Mouse (Mus musculus): ENCODE data around the gene Pklr. TPM values are rescaled to one million over a fixed set of nuclear protein-coding genes. Genes with fewer than 3 reads are reported as not detected.

Pklr gene
- polyA plus RNA-seq (2012; rRNA removed), result 181 and 448 TPM in 2 replicates

- 37% methylated on average over 3 of the region's 3 CpGs for WGBS
Observed at GRCm38 (mm10) chr3:89135958-89136357, at the start of gene Pklr. Pklr (plus strand) TSS chr3:89136142.

DNA sequence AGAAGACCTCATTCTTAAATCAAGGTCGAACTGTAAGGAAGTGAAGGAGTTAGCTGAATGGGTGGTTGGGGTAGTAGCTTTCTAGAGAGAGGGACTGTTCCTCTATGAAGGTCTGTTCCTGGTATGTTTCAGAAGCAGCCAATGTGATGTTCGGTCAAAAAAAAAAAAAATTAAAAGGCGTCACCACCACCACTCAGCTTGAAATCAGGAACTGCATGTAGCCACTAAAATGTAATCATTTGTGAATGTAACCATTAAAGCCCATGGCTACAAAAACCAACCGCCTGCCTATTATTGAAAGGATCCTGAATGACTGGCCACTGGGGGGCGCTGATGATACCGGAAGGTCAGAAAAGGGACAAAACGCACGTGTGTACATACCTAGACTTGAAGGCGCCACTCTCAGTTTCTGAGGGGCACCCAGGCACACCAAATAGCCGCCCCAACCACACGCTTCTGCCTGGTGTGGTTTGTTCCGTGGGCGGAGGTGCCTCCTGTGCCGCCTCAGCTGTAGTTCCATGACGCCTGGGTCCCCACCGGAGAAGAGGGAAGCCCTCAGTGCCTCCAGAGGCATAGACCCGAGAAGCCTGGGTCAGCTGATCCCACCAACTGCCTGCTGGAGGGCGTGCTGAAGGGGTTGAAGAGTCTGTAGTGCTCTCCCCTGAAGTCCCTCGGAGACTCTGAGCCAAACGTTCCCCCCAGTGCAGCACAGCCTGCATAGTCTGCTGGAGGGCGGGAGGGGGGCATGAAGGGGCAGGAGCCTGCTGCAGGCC lies 48.4 kb upstream of the Pklr start:
- peak; percentile 58 for DNase-seq (ENCODE audit: low read depth, low spot score)
- WGBS, result 31% methylated on average over 21 of the region's 21 CpGs

More at GRCm38 (mm10) chr3:89135958-89136357, at the start of gene Pklr:
- DNase-seq (ENCODE audit: low read depth, low spot score), result no peak

DNA sequence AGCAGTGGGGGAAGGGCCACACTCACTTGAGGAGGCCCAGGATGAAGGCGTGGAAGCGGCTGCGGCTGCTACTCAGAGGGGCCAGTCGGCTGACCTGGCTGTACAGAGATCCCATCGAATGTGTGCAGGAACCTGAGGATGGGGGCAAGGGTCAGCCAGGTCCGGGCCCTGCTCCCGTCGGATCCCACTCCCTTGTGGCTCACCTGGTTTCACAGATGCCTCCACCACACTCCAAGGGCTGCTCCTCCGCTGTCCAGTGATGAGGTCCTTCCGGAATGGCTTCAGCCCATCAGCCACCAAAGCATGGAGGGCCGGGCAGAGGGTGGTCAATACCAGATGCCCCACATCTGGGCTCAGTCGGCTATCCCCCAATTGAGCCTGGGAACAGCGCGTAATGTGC lies 47.0 kb upstream of the Pklr start:
- 42% methylated on average over 14 of the region's 14 CpGs for WGBS
- DNase-seq (ENCODE audit: low read depth, low spot score), result no peak

DNA sequence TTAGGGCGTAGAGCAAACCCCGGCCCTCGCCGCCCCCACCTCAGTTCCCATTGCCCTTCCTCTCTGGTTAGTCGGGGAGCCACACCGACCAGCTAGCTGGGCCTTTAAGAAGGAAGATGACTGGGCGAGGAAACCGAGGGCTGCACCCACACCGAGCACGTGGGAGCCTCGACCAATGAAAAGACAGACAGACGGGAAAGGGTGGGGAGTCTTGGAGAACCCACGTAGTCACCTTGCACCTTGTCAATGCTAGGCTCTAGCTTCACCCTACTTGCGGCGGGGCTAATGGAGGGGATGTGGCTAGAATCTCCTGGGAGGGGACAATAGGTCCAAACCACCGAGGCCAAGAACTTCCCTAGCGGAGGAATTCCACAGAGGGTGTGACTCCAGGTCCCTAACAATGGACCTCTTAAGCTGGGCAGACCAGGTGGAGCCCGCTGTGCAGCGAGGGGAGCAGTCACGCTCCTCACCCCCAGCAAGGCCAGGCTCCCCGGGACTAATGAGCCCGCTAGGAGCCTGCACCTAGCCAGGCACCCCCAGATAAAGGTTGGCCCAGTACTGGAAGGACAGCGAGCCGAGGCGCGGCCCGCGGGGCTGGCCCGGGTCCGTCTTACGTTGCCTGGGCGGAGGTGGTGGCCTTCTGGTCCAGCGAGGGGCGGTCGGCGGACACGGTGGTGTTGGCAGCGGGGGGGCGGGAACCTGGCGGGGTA lies 45.9 kb upstream of the Pklr start:
- peak; percentile 93 for DNase-seq (ENCODE audit: low read depth, low spot score)
- WGBS, result 2% methylated on average over 40 of the region's 40 CpGs

GRCm38 (mm10) chr3:89090694-89091655 lies 45.0 kb upstream of the Pklr start:
- under 1% methylated on average over 74 of the region's 74 CpGs for WGBS
- DNase-seq (ENCODE audit: low read depth, low spot score), result peak; percentile 47

GRCm38 (mm10) chr3:89091811-89092508 lies 44.0 kb upstream of the Pklr start:
- DNase-seq (ENCODE audit: low read depth, low spot score), result no peak

DNA sequence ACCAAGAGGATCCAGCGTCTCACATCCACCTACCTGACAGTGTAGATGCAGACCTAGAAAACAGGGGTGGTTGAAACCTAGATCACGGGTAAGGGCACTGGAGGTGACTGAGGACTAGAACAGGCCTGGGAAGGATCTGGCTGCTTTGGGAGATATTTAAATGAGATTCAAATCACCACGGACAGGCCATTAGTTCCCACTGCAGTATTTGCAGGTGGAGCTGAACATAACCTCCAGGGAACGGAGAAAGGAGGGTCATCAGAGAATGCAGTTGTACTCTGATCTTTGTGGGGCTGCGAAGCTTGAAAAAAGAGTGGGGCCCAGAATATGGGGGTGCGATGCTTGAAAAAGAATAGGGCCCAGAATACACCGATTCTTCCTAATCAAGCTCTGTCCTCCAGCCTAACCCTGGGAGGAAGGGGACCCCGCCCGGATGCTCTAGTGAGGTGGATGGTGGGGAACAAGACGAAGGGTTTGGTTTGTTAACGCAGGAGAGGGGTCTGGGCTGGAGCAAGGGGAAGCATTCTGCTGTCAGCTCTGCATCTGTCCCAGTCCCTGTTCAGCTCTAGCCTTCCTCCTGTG lies 43.3 kb upstream of the Pklr start:
- DNase-seq (ENCODE audit: low read depth, low spot score), result no peak
- WGBS, result 54% methylated on average over 11 of the region's 11 CpGs

More at GRCm38 (mm10) chr3:89091811-89092508, 44.0 kb upstream of the Pklr start:
- 42% methylated on average over 20 of the region's 20 CpGs for WGBS

- DNase-seq (ENCODE audit: low read depth, low spot score), result no peak
- WGBS, result 5% methylated on average over 18 of the region's 18 CpGs
Observed at GRCm38 (mm10) chr3:89093175-89093574, 42.8 kb upstream of the Pklr start, which contains the start of gene Rusc1. Rusc1 (minus strand) TSS chr3:89093311.

GRCm38 (mm10) chr3:89094021-89094420 lies 41.9 kb upstream of the Pklr start:
- WGBS, result 86% methylated on average over 10 of the region's 10 CpGs
- DNase-seq (ENCODE audit: low read depth, low spot score), result no peak

DNA sequence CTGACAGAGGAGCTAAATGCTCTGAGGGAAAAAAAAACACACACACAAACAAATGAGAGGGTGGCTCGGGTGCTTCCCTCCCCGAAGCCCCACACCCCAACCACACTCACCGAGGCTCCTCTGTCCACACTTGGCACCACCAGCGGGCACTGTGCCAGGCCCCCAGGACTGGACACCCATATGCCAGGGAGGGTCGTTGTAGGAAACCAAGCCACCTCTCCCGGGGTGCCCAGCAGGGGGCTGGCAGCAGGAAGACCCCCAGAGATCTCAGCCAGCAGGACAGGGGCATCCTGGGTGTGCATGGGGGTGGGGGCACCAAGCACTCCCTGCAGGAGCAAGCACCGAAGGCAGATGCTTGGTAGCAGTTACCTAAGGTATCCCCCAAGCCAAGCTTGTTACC lies 35.1 kb upstream of the Pklr start, which contains the start of gene Gm43738:
Gene Gm43738 (minus strand): TSS at position 289 of the 400 bp plus-strand sequence.
- DNase-seq (ENCODE audit: low read depth, low spot score), result no peak
- WGBS, result 13% methylated on average over 7 of the region's 7 CpGs

DNA sequence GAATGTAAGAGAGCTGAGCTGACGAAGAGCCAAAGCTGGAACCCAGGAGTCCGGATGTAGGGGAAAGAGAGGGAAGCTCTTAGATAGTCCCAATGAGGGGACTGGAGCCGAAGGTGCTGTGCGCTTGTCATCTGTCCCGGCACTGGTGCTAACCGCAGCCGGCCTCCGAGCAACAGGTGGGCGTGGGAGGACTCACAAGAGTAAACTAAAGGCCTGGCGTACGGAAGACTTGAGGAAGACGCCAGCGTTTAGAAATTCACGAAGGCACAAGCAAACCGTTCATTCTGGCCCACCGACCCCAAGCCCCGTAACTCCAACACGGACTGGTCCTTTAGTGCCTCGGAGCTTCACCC lies 34.5 kb upstream of the Pklr start:
- under 1% methylated on average over 19 of the region's 19 CpGs for WGBS
- DNase-seq (ENCODE audit: low read depth, low spot score), result no peak

GRCm38 (mm10) chr3:89101812-89102494 lies 34.0 kb upstream of the Pklr start, which contains the start of gene Fdps:
Fdps (minus strand) TSS chr3:89101959.
- WGBS, result under 1% methylated on average over 26 of the region's 26 CpGs
- DNase-seq (ENCODE audit: low read depth, low spot score), result peak; percentile 99

DNA sequence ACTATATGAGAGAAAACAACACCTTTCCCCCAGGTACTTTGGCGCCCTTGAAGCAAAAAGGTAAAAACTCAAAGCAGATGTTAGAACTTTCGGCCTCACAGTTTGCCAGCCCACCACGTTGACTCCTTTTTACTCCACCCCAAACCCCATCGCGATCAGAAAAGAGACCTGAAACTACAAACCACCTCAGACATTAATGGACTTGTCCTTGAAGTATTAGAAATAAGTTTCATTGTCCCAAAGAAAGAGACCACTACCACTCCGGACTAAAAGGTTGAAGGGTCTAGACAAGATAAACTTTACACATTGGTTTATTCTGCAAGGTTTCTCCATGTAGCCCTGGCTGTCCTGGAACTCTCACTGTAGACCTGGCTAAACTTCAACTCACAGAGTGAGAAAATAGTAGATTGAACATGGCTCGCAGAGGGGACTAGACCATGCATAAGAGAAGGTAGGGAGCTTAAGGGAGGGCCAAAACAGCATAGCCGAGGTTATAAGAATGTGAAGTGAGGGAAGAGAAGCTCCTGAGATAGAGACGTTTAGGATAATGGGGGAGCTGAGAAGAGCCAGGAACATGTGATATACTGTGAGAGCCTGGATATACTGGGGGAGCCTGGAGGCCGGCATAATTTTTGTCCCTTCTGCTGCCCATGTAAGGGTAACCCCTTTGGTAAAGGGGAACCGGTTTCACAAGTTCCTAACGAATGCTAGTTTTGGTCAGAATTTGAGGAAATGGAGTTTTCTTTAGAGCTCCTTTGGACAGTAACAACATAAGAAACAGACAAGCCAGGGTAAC lies 33.2 kb upstream of the Pklr start:
- DNase-seq (ENCODE audit: low read depth, low spot score), result no peak
- 49% methylated on average over 12 of the region's 12 CpGs for WGBS

GRCm38 (mm10) chr3:89103291-89103595 lies 32.7 kb upstream of the Pklr start:
- WGBS, result 30% methylated on average over 4 of the region's 4 CpGs
- DNase-seq (ENCODE audit: low read depth, low spot score), result no peak

DNA sequence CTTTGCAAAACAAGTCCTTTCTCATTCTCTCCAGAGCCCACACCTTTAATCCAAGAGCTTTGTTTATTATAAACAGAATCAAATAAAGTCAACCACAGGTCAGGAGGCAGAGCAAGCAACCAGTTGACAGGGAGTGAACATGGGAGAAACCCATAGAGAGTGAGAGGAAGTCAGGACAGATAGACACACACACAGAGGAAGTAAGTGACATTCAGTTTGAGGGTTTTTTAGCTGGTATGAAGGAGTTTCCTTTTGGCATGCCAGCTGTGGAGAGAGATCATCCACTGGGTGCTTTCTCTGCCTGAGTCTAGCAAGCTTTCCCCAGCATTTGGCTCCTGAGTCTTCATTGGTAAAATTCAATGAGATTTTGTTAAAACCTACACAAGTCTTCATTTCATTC lies 29.1 kb upstream of the Pklr start:
- DNase-seq (ENCODE audit: low read depth, low spot score), result no peak

GRCm38 (mm10) chr3:89107545-89107944 lies 28.4 kb upstream of the Pklr start:
- no peak for DNase-seq (ENCODE audit: low read depth, low spot score)
- WGBS, result 50% methylated on average over 3 of the region's 3 CpGs

DNA sequence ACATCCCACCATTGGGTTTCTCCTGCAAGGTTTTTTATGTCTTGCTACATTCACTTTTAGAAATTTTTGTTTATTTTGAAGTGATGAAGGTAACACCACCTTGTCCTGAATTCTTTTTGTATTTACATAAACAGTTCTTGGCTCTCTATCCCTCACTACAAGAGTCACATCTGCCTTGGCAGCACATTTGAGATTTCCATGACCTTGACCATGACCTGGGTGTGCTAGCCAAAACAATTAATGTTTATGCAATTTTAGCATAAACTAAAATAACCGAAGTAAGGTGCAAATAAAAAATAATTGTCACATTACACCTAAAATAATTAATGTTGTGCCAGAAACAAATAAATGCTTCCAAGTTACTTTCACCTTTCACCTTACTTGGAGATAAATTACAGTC lies 27.8 kb upstream of the Pklr start:
- WGBS, result 33% methylated on average over 1 of the region's 1 CpGs
- no peak for DNase-seq (ENCODE audit: low read depth, low spot score)

GRCm38 (mm10) chr3:89113058-89113457 lies 22.9 kb upstream of the Pklr start:
- 78% methylated on average over 4 of the region's 4 CpGs for WGBS
- DNase-seq (ENCODE audit: low read depth, low spot score), result no peak
